Mouse (Mus musculus): ENCODE measurements around the gene 1700092M07Rik. TPM values are rescaled to one million over a fixed set of nuclear protein-coding genes. Genes with fewer than 3 reads are reported as not detected.

The 1700092M07Rik gene
- total RNA-seq, 2 experiments from 2014 or later = 0.83 to 1.3 TPM

GRCm38 (mm10) chr19:8789171-8789570 lies 48.7 kb downstream of the 1700092M07Rik start:
- ATAC-seq (ENCODE audit: poor library complexity, severe bottlenecking) = no peak

- ATAC-seq (ENCODE audit: poor library complexity, severe bottlenecking) = no peak
These were observed 49.7 kb downstream of the 1700092M07Rik start for GRCm38 (mm10) chr19:8790171-8790570.

Other genes starting within 250 kb of the 1700092M07Rik start
Only the 30 nearest of the 33 such genes appear.
- not detected in 2 replicates for gene Slc22a8, start 149.5 kb upstream of the 1700092M07Rik start, total RNA-seq (2015)
- not detected in 2 replicates for gene Slc22a8, start 149.5 kb upstream of the 1700092M07Rik start, total RNA-seq (2017)
- gene Slc22a6, start 122.7 kb upstream of the 1700092M07Rik start, total RNA-seq (2015) = not detected in 2 replicates
- gene Slc22a6, start 122.7 kb upstream of the 1700092M07Rik start, total RNA-seq (2017) = not detected in 2 replicates
- 0.16 and 0.25 TPM in 2 replicates for gene Chrm1, start 76.9 kb upstream of the 1700092M07Rik start, total RNA-seq (2015)
- 0.04 TPM in 2 replicates for gene Chrm1, start 76.9 kb upstream of the 1700092M07Rik start, total RNA-seq (2017)
- 26.3 and 32.6 TPM in 2 replicates for gene Slc3a2, start 17.3 kb upstream of the 1700092M07Rik start, total RNA-seq (2015)
- 31.6 and 34.1 TPM in 2 replicates for gene Slc3a2, start 17.3 kb upstream of the 1700092M07Rik start, total RNA-seq (2017)
- gene Wdr74, start 4.9 kb upstream of the 1700092M07Rik start, total RNA-seq (2015) = 30.3 and 37.1 TPM in 2 replicates
- gene Wdr74, start 4.9 kb upstream of the 1700092M07Rik start, total RNA-seq (2017) = 38.2 and 38.5 TPM in 2 replicates
- gene Stx5a, start 695 bp downstream of the 1700092M07Rik start, total RNA-seq (2015) = 40.9 and 55.3 TPM in 2 replicates
- gene Stx5a, start 695 bp downstream of the 1700092M07Rik start, total RNA-seq (2017) = 40.8 and 65.6 TPM in 2 replicates
- 257 and 292 TPM in 2 replicates for gene Nxf1, start 16.4 kb downstream of the 1700092M07Rik start, total RNA-seq (2015)
- gene Nxf1, start 16.4 kb downstream of the 1700092M07Rik start, total RNA-seq (2017) = 69.7 and 76.0 TPM in 2 replicates
- gene Tmem223, start 30.3 kb downstream of the 1700092M07Rik start, total RNA-seq (2015) = 28.1 and 36.6 TPM in 2 replicates
- 11.6 and 12.0 TPM in 2 replicates for gene Tmem223, start 30.3 kb downstream of the 1700092M07Rik start, total RNA-seq (2017)
- gene Tmem179b, start 33.7 kb downstream of the 1700092M07Rik start, total RNA-seq (2015) = 172 and 177 TPM in 2 replicates
- 98.4 and 108 TPM in 2 replicates for gene Tmem179b, start 33.7 kb downstream of the 1700092M07Rik start, total RNA-seq (2017)
- gene Taf6l, start 45.7 kb downstream of the 1700092M07Rik start, total RNA-seq (2015) = 5.1 and 6.2 TPM in 2 replicates
- gene Taf6l, start 45.7 kb downstream of the 1700092M07Rik start, total RNA-seq (2017) = 8.9 and 9.8 TPM in 2 replicates
- 124 and 125 TPM in 2 replicates for gene Polr2g, start 57.9 kb downstream of the 1700092M07Rik start, total RNA-seq (2015)
- gene Polr2g, start 57.9 kb downstream of the 1700092M07Rik start, total RNA-seq (2017) = 54.1 and 58.2 TPM in 2 replicates
- gene Zbtb3, start 61.8 kb downstream of the 1700092M07Rik start, total RNA-seq (2015) = 0.62 and 2.3 TPM in 2 replicates
- 1.8 and 2.5 TPM in 2 replicates for gene Zbtb3, start 61.8 kb downstream of the 1700092M07Rik start, total RNA-seq (2017)
- 28.6 and 31.0 TPM in 2 replicates for gene Ttc9c, start 78.6 kb downstream of the 1700092M07Rik start, total RNA-seq (2015)
- 53.6 and 63.7 TPM in 2 replicates for gene Ttc9c, start 78.6 kb downstream of the 1700092M07Rik start, total RNA-seq (2017)
- gene Hnrnpul2, start 79.3 kb downstream of the 1700092M07Rik start, total RNA-seq (2015) = 52.3 and 56.0 TPM in 2 replicates
- 72.8 and 94.4 TPM in 2 replicates for gene Hnrnpul2, start 79.3 kb downstream of the 1700092M07Rik start, total RNA-seq (2017)
- gene AC129217.1, start 89.1 kb downstream of the 1700092M07Rik start, total RNA-seq (2015) = not detected in 2 replicates
- 1.8 and 5.9 TPM in 2 replicates for gene AC129217.1, start 89.1 kb downstream of the 1700092M07Rik start, total RNA-seq (2017)
- gene Bscl2, start 96.7 kb downstream of the 1700092M07Rik start, total RNA-seq (2015) = 84.8 and 97.8 TPM in 2 replicates
- 48.1 and 49.6 TPM in 2 replicates for gene Bscl2, start 96.7 kb downstream of the 1700092M07Rik start, total RNA-seq (2017)
- 0.16 TPM in 1 of 2 replicates, not detected in the other for gene Gng3, start 98.5 kb downstream of the 1700092M07Rik start, total RNA-seq (2015)
- not detected in 2 replicates for gene Gng3, start 98.5 kb downstream of the 1700092M07Rik start, total RNA-seq (2017)
- 0.16 and 0.55 TPM in 2 replicates for gene Lrrn4cl, start 110.0 kb downstream of the 1700092M07Rik start, total RNA-seq (2015)
- gene Lrrn4cl, start 110.0 kb downstream of the 1700092M07Rik start, total RNA-seq (2017) = 0.12 TPM in 1 of 2 replicates, not detected in the other
- 63.2 and 66.8 TPM in 2 replicates for gene Ubxn1, start 130.8 kb downstream of the 1700092M07Rik start, total RNA-seq (2015)
- gene Ubxn1, start 130.8 kb downstream of the 1700092M07Rik start, total RNA-seq (2017) = 149 and 168 TPM in 2 replicates
- 39.9 and 41.9 TPM in 2 replicates for gene Uqcc3, start 140.2 kb downstream of the 1700092M07Rik start, total RNA-seq (2015)
- gene Uqcc3, start 140.2 kb downstream of the 1700092M07Rik start, total RNA-seq (2017) = 58.1 and 75.6 TPM in 2 replicates
- 29.0 and 50.8 TPM in 2 replicates for gene Lbhd1, start 143.0 kb downstream of the 1700092M07Rik start, total RNA-seq (2015)
- gene Lbhd1, start 143.0 kb downstream of the 1700092M07Rik start, total RNA-seq (2017) = 5.2 and 7.5 TPM in 2 replicates
- gene Gm49403, start 143.2 kb downstream of the 1700092M07Rik start, total RNA-seq (2015) = not detected in 2 replicates
- not detected in 2 replicates for gene Gm49403, start 143.2 kb downstream of the 1700092M07Rik start, total RNA-seq (2017)
- 43.9 and 64.0 TPM in 2 replicates for gene 1810009A15Rik, start 148.1 kb downstream of the 1700092M07Rik start, total RNA-seq (2015)
- 61.2 and 66.3 TPM in 2 replicates for gene 1810009A15Rik, start 148.1 kb downstream of the 1700092M07Rik start, total RNA-seq (2017)
- 0.27 TPM in 1 of 2 replicates, not detected in the other for gene Gm49416, start 148.2 kb downstream of the 1700092M07Rik start, total RNA-seq (2015)
- gene Gm49416, start 148.2 kb downstream of the 1700092M07Rik start, total RNA-seq (2017) = 0.85 TPM in 1 of 2 replicates, not detected in the other
- gene Ints5, start 152.3 kb downstream of the 1700092M07Rik start, total RNA-seq (2015) = 9.1 and 9.3 TPM in 2 replicates
- gene Ints5, start 152.3 kb downstream of the 1700092M07Rik start, total RNA-seq (2017) = 10.2 and 11.3 TPM in 2 replicates
- gene Ganab, start 157.4 kb downstream of the 1700092M07Rik start, total RNA-seq (2015) = 69.0 and 71.3 TPM in 2 replicates
- 51.7 and 58.4 TPM in 2 replicates for gene Ganab, start 157.4 kb downstream of the 1700092M07Rik start, total RNA-seq (2017)
- gene B3gat3, start 179.7 kb downstream of the 1700092M07Rik start, total RNA-seq (2015) = 19.5 and 23.3 TPM in 2 replicates
- gene B3gat3, start 179.7 kb downstream of the 1700092M07Rik start, total RNA-seq (2017) = 28.9 and 29.8 TPM in 2 replicates
- 1.4 and 1.8 TPM in 2 replicates for gene Rom1, start 188.6 kb downstream of the 1700092M07Rik start, total RNA-seq (2015)
- gene Rom1, start 188.6 kb downstream of the 1700092M07Rik start, total RNA-seq (2017) = 0.81 and 3.2 TPM in 2 replicates
- 17.1 and 18.0 TPM in 2 replicates for gene Eml3, start 188.8 kb downstream of the 1700092M07Rik start, total RNA-seq (2015)
- gene Eml3, start 188.8 kb downstream of the 1700092M07Rik start, total RNA-seq (2017) = 29.3 and 32.0 TPM in 2 replicates
- 47.3 and 53.3 TPM in 2 replicates for gene Mta2, start 201.2 kb downstream of the 1700092M07Rik start, total RNA-seq (2015)
- 98.8 and 106 TPM in 2 replicates for gene Mta2, start 201.2 kb downstream of the 1700092M07Rik start, total RNA-seq (2017)

All from megakaryocyte, adult 5-6 weeks (primary cell).